Mouse (Mus musculus) kidney, adult 2 months (tissue): ENCODE measurements around the gene St3gal6. TPM values are rescaled to one million over a fixed set of nuclear protein-coding genes. Genes with fewer than 3 reads are reported as not detected.

ENCODE experiments used
- DNase-seq: peaks from one replicate; pipeline ENCODE4 v3.0.0; 2021
- H3K27ac ChIP-seq: fragments of 200-500 bp; 2 replicates; pipeline ENCODE4 v1.5.1; 2012; ENCODE audit warnings: low read depth, low read length, control low read depth, inconsistent platforms; ENCODE audit not compliant: insufficient read depth
- H3K27me3 ChIP-seq: fragments of 200-500 bp; replicated peaks from 2 replicates; pipeline ENCODE4 v1.6.1; 2012; ENCODE audit warnings: mild to moderate bottlenecking, moderate library complexity, low read length, inconsistent platforms; ENCODE audit not compliant: control insufficient read depth, insufficient read depth
- H3K36me3 ChIP-seq: fragments of 200-500 bp; 2 replicates; pipeline ENCODE4 v1.6.1; 2012; ENCODE audit warnings: mild to moderate bottlenecking, moderate library complexity, low read length, inconsistent platforms; ENCODE audit not compliant: control insufficient read depth, insufficient read depth
- H3K4me1 ChIP-seq: fragments of 200-500 bp; 2 replicates; pipeline ENCODE4 v1.6.1; 2011; ENCODE audit warnings: low read length; ENCODE audit not compliant: control insufficient read depth, insufficient read depth
- H3K4me3 ChIP-seq: fragments of 200-500 bp; 2 replicates; pipeline ENCODE4 v1.5.1; 2011; ENCODE audit warnings: mild to moderate bottlenecking, low read depth, low read length, control low read depth; ENCODE audit not compliant: insufficient read depth
- CTCF ChIP-seq: fragments of 200-500 bp; conservative IDR thresholded peaks from 2 replicates; pipeline ENCODE4 v1.5.1; 2011; ENCODE audit warnings: low read depth, mild to moderate bottlenecking, control low read depth, low read length, moderate library complexity, mixed read lengths; ENCODE audit not compliant: insufficient read depth, insufficient read length
- POLR2A ChIP-seq: fragments of 200-500 bp; IDR thresholded peaks from one replicate; pipeline ENCODE4 v1.6.1; 2011; ENCODE audit warnings: low read depth, low read length, control low read depth
- WGBS: fragments of 180-500 bp; shearing (Covaris S2); methylation state at CpG from one replicate; pipeline ENCODE4 v1.1.7; 2018; 5-methylcytosine and 5-hydroxymethylcytosine counted together
- polyA plus RNA-seq: library from polyadenylated mRNA; depleted of rRNA; stranded (reverse); fragments of >200 nt; gene quantifications from 2 replicates; pipeline ENCODE4 v1.2.3, GENCODE M21; 2012

Gene St3gal6
- polyA plus RNA-seq, 1 experiment: 32.5 TPM

- H3K36me3 ChIP-seq: no peaks in the 10 kb centered on the region
- peak overlapping the region; percentile 69; the same call in 1 of the 2 replicates for H3K27ac ChIP-seq
- no peaks in the 10 kb centered on the region for H3K27me3 ChIP-seq
- no peak overlapping the region for H3K4me3 ChIP-seq
- no peak for DNase-seq
- no peaks in the 10 kb centered on the region; the same call in 1 of the 2 replicates for H3K4me1 ChIP-seq
- TF ChIP-seq POLR2A (no peak), CTCF (no peak)
- WGBS: 90% methylated on average over 6 of the region's 6 CpGs
Observed at GRCm38 (mm10) chr16:58520457-58520856, 3.6 kb downstream of the St3gal6 start.

- peak overlapping the region; percentile 48 for H3K4me3 ChIP-seq
- 49% methylated on average over 11 of the region's 11 CpGs for WGBS
- no peaks in the 10 kb centered on the region; the same call in 1 of the 2 replicates for H3K4me1 ChIP-seq
- H3K27ac ChIP-seq: peak overlapping the region; percentile 69
- TF ChIP-seq POLR2A (no peak), CTCF (no peak)
- H3K36me3 ChIP-seq: no peaks in the 10 kb centered on the region
- no peaks in the 10 kb centered on the region for H3K27me3 ChIP-seq
- peak; percentile 83 for DNase-seq
Observed at GRCm38 (mm10) chr16:58519650-58520073, 4.4 kb downstream of the St3gal6 start.

GRCm38 (mm10) chr16:58516960-58517798, 6.9 kb downstream of the St3gal6 start:
- H3K36me3 ChIP-seq: no peaks in the 10 kb centered on the region
- H3K4me3 ChIP-seq: no peak overlapping the region
- no peak for TF ChIP-seq POLR2A
- TF ChIP-seq CTCF: no peak
- H3K4me1 ChIP-seq: peaks cover 12% of the 10 kb centered on the region
- DNase-seq: no peak
- H3K27me3 ChIP-seq: no peaks in the 10 kb centered on the region
- no peak overlapping the region for H3K27ac ChIP-seq
- 84% methylated on average over 7 of the region's 7 CpGs for WGBS

GRCm38 (mm10) chr16:58516161-58516560, 7.9 kb downstream of the St3gal6 start:
- no peaks in the 10 kb centered on the region for H3K36me3 ChIP-seq
- no peak overlapping the region for H3K4me3 ChIP-seq
- no peak for TF ChIP-seq POLR2A
- no peak for TF ChIP-seq CTCF
- DNase-seq: no peak
- WGBS: 73% methylated on average over 2 of the region's 2 CpGs
- H3K27ac ChIP-seq: no peak overlapping the region
- peaks cover 18% of the 10 kb centered on the region for H3K4me1 ChIP-seq
- H3K27me3 ChIP-seq: no peaks in the 10 kb centered on the region

- no peak overlapping the region for H3K4me3 ChIP-seq
- 73% methylated on average over 9 of the region's 9 CpGs for WGBS
- H3K4me1 ChIP-seq: peaks cover 22% of the 10 kb centered on the region
- H3K36me3 ChIP-seq: no peaks in the 10 kb centered on the region
- H3K27me3 ChIP-seq: no peaks in the 10 kb centered on the region
- peak overlapping the region; percentile 69; the same call in 1 of the 2 replicates for H3K27ac ChIP-seq
- TF ChIP-seq POLR2A: no peak
- TF ChIP-seq CTCF: peak; percentile 75
- peak; percentile 56 for DNase-seq
Observed at GRCm38 (mm10) chr16:58514565-58514964, 9.5 kb downstream of the St3gal6 start.

- WGBS: 22% methylated on average over 6 of the region's 6 CpGs
- no peaks in the 10 kb centered on the region for H3K36me3 ChIP-seq
- H3K27ac ChIP-seq: peak overlapping the region; percentile 69
- peaks cover 25% of the 10 kb centered on the region for H3K4me1 ChIP-seq
- TF ChIP-seq CTCF: no peak
- TF ChIP-seq POLR2A: no peak
- peak; percentile 63 for DNase-seq
- H3K27me3 ChIP-seq: no peaks in the 10 kb centered on the region
- H3K4me3 ChIP-seq: no peak overlapping the region
Observed at GRCm38 (mm10) chr16:58513755-58514154, 10.3 kb downstream of the St3gal6 start.

- 5% methylated on average over 3 of the region's 3 CpGs for WGBS
- H3K36me3 ChIP-seq: no peaks in the 10 kb centered on the region
- peaks cover 25% of the 10 kb centered on the region for H3K4me1 ChIP-seq
- peak overlapping the region; percentile 69 for H3K27ac ChIP-seq
- no peaks in the 10 kb centered on the region for H3K27me3 ChIP-seq
- 0 out of 2 replicates have a peak overlapping the region, but pooled peaks have one; percentile 4 for H3K4me3 ChIP-seq
- DNase-seq: peak; percentile 85
- no peak for TF ChIP-seq CTCF
- no peak for TF ChIP-seq POLR2A
Observed at GRCm38 (mm10) chr16:58512887-58513286, 11.2 kb downstream of the St3gal6 start.
